Mouse (Mus musculus) neural tube, embryonic 15.5 days (tissue): Measurements from ENCODE around the gene Adam19. TPM values are rescaled to one million over a fixed set of nuclear protein-coding genes. Genes with fewer than 3 reads are reported as not detected.
"Not testable (repeated sequence)": the region's sequence is repeated elsewhere in the genome, so short reads cannot be mapped to it uniquely, and the experiment has no call there.

ENCODE experiments used
- ATAC-seq: fragments of 200-750 bp; cut with Nextera tagmentation; 2 replicates; pipeline ENCODE4 v1.8.0; 2017; ENCODE audit warnings: mild to moderate bottlenecking, moderate TSS enrichment, moderate library complexity; ENCODE audit not compliant: low FRiP score
- H3K27ac ChIP-seq: fragments of 300-500 bp; sonication (generic); replicated peaks from 2 replicates; pipeline ENCODE4 v1.5.1; 2015; ENCODE audit warnings: mild to moderate bottlenecking, inconsistent platforms
- H3K27me3 ChIP-seq: fragments of 300-500 bp; sonication (generic); replicated peaks from 2 replicates; pipeline ENCODE4 v1.6.1; 2015; ENCODE audit warnings: inconsistent platforms
- H3K36me3 ChIP-seq: fragments of 300-500 bp; sonication (generic); 2 replicates; pipeline ENCODE4 v1.6.1; 2015; ENCODE audit warnings: inconsistent platforms
- H3K4me1 ChIP-seq: fragments of 300-500 bp; sonication (generic); 2 replicates; pipeline ENCODE4 v1.6.1; 2015; ENCODE audit warnings: inconsistent platforms
- H3K4me2 ChIP-seq: fragments of 300-500 bp; sonication (generic); 2 replicates; pipeline ENCODE4 v1.6.1; 2015; ENCODE audit warnings: inconsistent platforms, mild to moderate bottlenecking, moderate library complexity
- H3K4me3 ChIP-seq: fragments of 300-500 bp; sonication (generic); replicated peaks from 2 replicates; pipeline ENCODE4 v1.5.1; 2015; ENCODE audit warnings: mild to moderate bottlenecking, inconsistent platforms
- H3K9ac ChIP-seq: fragments of 300-500 bp; sonication (generic); replicated peaks from 2 replicates; pipeline ENCODE4 v1.6.1; 2015; ENCODE audit warnings: mild to moderate bottlenecking, inconsistent platforms
- H3K9me3 ChIP-seq: fragments of 300-500 bp; sonication (generic); replicated peaks from 2 replicates; pipeline ENCODE4 v1.6.1; 2016; ENCODE audit warnings: inconsistent platforms
- WGBS: fragments of 180-500 bp; shearing (Covaris S2); methylation state at CpG from one replicate; pipeline ENCODE4 v1.1.7; 2015; ENCODE audit warnings: mixed read lengths; 5-methylcytosine and 5-hydroxymethylcytosine counted together
- polyA plus RNA-seq: library from polyadenylated mRNA; unstranded; fragments of >200 nt; fragmentation: Nextera tagmentation; extraction: Ambion mirVana; gene quantifications from 2 replicates; pipeline ENCODE4 v1.2.1, GENCODE M21; 2015

Gene Adam19
- polyA plus RNA-seq, 1 experiment from 2014 or later = 13.7 TPM

GRCm38 (mm10) chr11:46036374-46036773, 19.4 kb upstream of the Adam19 start:
- H3K9ac ChIP-seq = no peak overlapping the region
- H3K4me3 ChIP-seq = no peak overlapping the region
- H3K27me3 ChIP-seq = no peaks in the 10 kb centered on the region
- H3K36me3 ChIP-seq = no peaks in the 10 kb centered on the region
- H3K9me3 ChIP-seq = no peaks in the 10 kb centered on the region
- no peak for ATAC-seq
- 95% methylated on average over 10 of the region's 10 CpGs for WGBS
- H3K4me2 ChIP-seq = no peak overlapping the region
- H3K27ac ChIP-seq = no peak overlapping the region
- H3K4me1 ChIP-seq = no peaks in the 10 kb centered on the region

GRCm38 (mm10) chr11:46038901-46039300, 16.9 kb upstream of the Adam19 start:
- Histone ChIP-seq H3K27me3 (no peaks in the 10 kb centered on the region), H3K4me3 (no peak overlapping the region), H3K4me1 (no peaks in the 10 kb centered on the region), H3K4me2 (no peak overlapping the region), H3K9me3 (no peaks in the 10 kb centered on the region), H3K36me3 (no peaks in the 10 kb centered on the region), H3K9ac (no peak overlapping the region), H3K27ac (no peak overlapping the region)
- WGBS = 83% methylated on average over 15 of the region's 15 CpGs
- ATAC-seq = no peak

GRCm38 (mm10) chr11:46039335-46039734, 16.5 kb upstream of the Adam19 start:
- WGBS = 73% methylated on average over 11 of the region's 11 CpGs
- no peak overlapping the region for H3K4me3 ChIP-seq
- H3K27me3 ChIP-seq = no peaks in the 10 kb centered on the region
- no peak overlapping the region for H3K27ac ChIP-seq
- no peak overlapping the region for H3K4me2 ChIP-seq
- H3K9me3 ChIP-seq = no peaks in the 10 kb centered on the region
- ATAC-seq = no peak
- H3K9ac ChIP-seq = no peak overlapping the region
- no peaks in the 10 kb centered on the region for H3K4me1 ChIP-seq
- H3K36me3 ChIP-seq = no peaks in the 10 kb centered on the region

GRCm38 (mm10) chr11:46040841-46041556, 14.8 kb upstream of the Adam19 start:
- WGBS = 82% methylated on average over 9 of the region's 9 CpGs
- ATAC-seq = no peak

GRCm38 (mm10) chr11:46041607-46042267, 14.1 kb upstream of the Adam19 start:
- H3K27me3 ChIP-seq = no peaks in the 10 kb centered on the region
- no peaks in the 10 kb centered on the region for H3K9me3 ChIP-seq
- H3K27ac ChIP-seq = no peak overlapping the region
- no peaks in the 10 kb centered on the region for H3K36me3 ChIP-seq
- H3K9ac ChIP-seq = no peak overlapping the region
- no peaks in the 10 kb centered on the region for H3K4me1 ChIP-seq
- no peak overlapping the region for H3K4me3 ChIP-seq
- no peak overlapping the region for H3K4me2 ChIP-seq
- ATAC-seq = no peak
- WGBS = 84% methylated on average over 12 of the region's 12 CpGs

More at GRCm38 (mm10) chr11:46040841-46041556, 14.8 kb upstream of the Adam19 start:
- Histone ChIP-seq H3K4me2 (no peak overlapping the region), H3K9ac (no peak overlapping the region), H3K27me3 (no peaks in the 10 kb centered on the region), H3K9me3 (no peaks in the 10 kb centered on the region), H3K4me1 (no peaks in the 10 kb centered on the region), H3K36me3 (no peaks in the 10 kb centered on the region), H3K27ac (no peak overlapping the region), H3K4me3 (no peak overlapping the region)

- Histone ChIP-seq H3K27ac (no peak overlapping the region), H3K27me3 (no peaks in the 10 kb centered on the region), H3K36me3 (no peaks in the 10 kb centered on the region), H3K4me1 (no peaks in the 10 kb centered on the region), H3K9me3 (no peaks in the 10 kb centered on the region), H3K4me3 (no peak overlapping the region), H3K4me2 (no peak overlapping the region), H3K9ac (no peak overlapping the region)
- ATAC-seq = no peak
- 85% methylated on average over 5 of the region's 5 CpGs for WGBS
These were observed 11.0 kb upstream of the Adam19 start for GRCm38 (mm10) chr11:46044781-46045180.

GRCm38 (mm10) chr11:46047264-46047663, 8.5 kb upstream of the Adam19 start:
- WGBS = 95% methylated on average over 3 of the region's 3 CpGs
- Histone ChIP-seq H3K4me1 (no peaks in the 10 kb centered on the region), H3K4me3 (no peak overlapping the region), H3K27me3 (no peaks in the 10 kb centered on the region), H3K9ac (no peak overlapping the region), H3K36me3 (no peaks in the 10 kb centered on the region), H3K27ac (no peak overlapping the region), H3K4me2 (no peak overlapping the region), H3K9me3 (no peaks in the 10 kb centered on the region)
- ATAC-seq = no peak

GRCm38 (mm10) chr11:46052105-46052659, 3.6 kb upstream of the Adam19 start, which contains the start of gene Gm12166:
Gene Gm12166, minus strand, starts transcription at chr11:46052321.
- not testable (repeated sequence) for H3K4me3 ChIP-seq, H3K27ac ChIP-seq, H3K27me3 ChIP-seq, H3K36me3 ChIP-seq, H3K9ac ChIP-seq, ATAC-seq, H3K9me3 ChIP-seq, H3K4me2 ChIP-seq
- 35% methylated on average over 19 of the region's 19 CpGs for WGBS
- H3K4me1 ChIP-seq = peaks cover 17% of the 10 kb centered on the region

- not testable (repeated sequence) for H3K9me3 ChIP-seq, H3K27me3 ChIP-seq, H3K9ac ChIP-seq, H3K27ac ChIP-seq, H3K36me3 ChIP-seq, H3K4me3 ChIP-seq, ATAC-seq, H3K4me2 ChIP-seq
- H3K4me1 ChIP-seq = peaks cover 26% of the 10 kb centered on the region
- WGBS = 98% methylated on average over 3 of the region's 3 CpGs
These were observed 2.3 kb upstream of the Adam19 start for GRCm38 (mm10) chr11:46053457-46053856.

GRCm38 (mm10) chr11:46054311-46054710, 1.5 kb upstream of the Adam19 start:
- WGBS = 54% methylated on average over 5 of the region's 5 CpGs

GRCm38 (mm10) chr11:46054911-46055895, 589 bp upstream of the Adam19 start:
- Histone ChIP-seq H3K27ac (peak overlapping the region; percentile 92), H3K27me3 (no peaks in the 10 kb centered on the region), H3K4me3 (peak overlapping the region; percentile 64), H3K9me3 (no peaks in the 10 kb centered on the region), H3K4me2 (peak overlapping the region; percentile 68), H3K4me1 (peaks cover 26% of the 10 kb centered on the region), H3K36me3 (no peaks in the 10 kb centered on the region), H3K9ac (peak overlapping the region; percentile 81)
- WGBS = 32% methylated on average over 12 of the region's 13 CpGs
- ATAC-seq = peak; percentile 3; the same call in 1 of the 2 replicates

More at GRCm38 (mm10) chr11:46054311-46054710, 1.5 kb upstream of the Adam19 start:
- no peaks in the 10 kb centered on the region for H3K9me3 ChIP-seq
- no peak overlapping the region for H3K4me3 ChIP-seq
- H3K27me3 ChIP-seq = no peaks in the 10 kb centered on the region
- ATAC-seq = no peak
- no peak overlapping the region for H3K27ac ChIP-seq
- H3K9ac ChIP-seq = no peak overlapping the region
- H3K4me2 ChIP-seq = no peak overlapping the region
- H3K36me3 ChIP-seq = no peaks in the 10 kb centered on the region
- peaks cover 26% of the 10 kb centered on the region for H3K4me1 ChIP-seq
